Mouse (Mus musculus) erythroblast, embryonic 14.5 days (primary cell): ENCODE data around the gene Gm19426.

ENCODE experiments used
- GATA1 ChIP-seq: IDR thresholded peaks from 2 replicates; pipeline ENCODE4 v1.6.1; 2012; ENCODE audit warnings: low read length, inconsistent platforms, mixed read lengths
- TAL1 ChIP-seq: IDR thresholded peaks from 3 replicates; pipeline ENCODE4 v1.6.1; 2012; ENCODE audit warnings: low read length, inconsistent platforms, mixed read lengths

GRCm38 (mm10) chr2:84720718-84721117, 22.7 kb downstream of the Gm19426 start:
- TF ChIP-seq TAL1 (no peak), GATA1 (no peak)
